Mouse (Mus musculus): ENCODE data around the gene Brpf3.

- TF ChIP-seq CTCF (IDR thresholded peaks at IDR 0.05; ENCODE audit: low read depth, low read length): no peak
- TF ChIP-seq GATA1 (IDR thresholded peaks at IDR 0.05; ENCODE audit: borderline replicate concordance, low read length): no peak
- TF ChIP-seq TAL1 (conservative IDR thresholded peaks at IDR 0.05; ENCODE audit: low read depth, low read length): no peak
Measured at GRCm38 (mm10) chr17:28816875-28817811, 16.3 kb downstream of the Brpf3 start.
